Mouse (Mus musculus) embryonic facial prominence, embryonic 12.5 days (tissue): ENCODE measurements around the gene Tex52. TPM values are rescaled to one million over a fixed set of nuclear protein-coding genes. Genes with fewer than 3 reads are reported as not detected.

Source experiments
- ATAC-seq: fragments of 200-750 bp; cut with Nextera tagmentation; 2 replicates; pipeline ENCODE4 v1.8.0; 2017; ENCODE audit not compliant: insufficient number of reproducible peaks, insufficient read depth, low FRiP score, low TSS enrichment
- H3K27ac ChIP-seq: fragments of 300-500 bp; sonication (generic); 2 replicates; pipeline ENCODE4 v1.5.1; 2016; ENCODE audit warnings: mild to moderate bottlenecking
- H3K27me3 ChIP-seq: fragments of 300-500 bp; sonication (generic); 2 replicates; pipeline ENCODE4 v1.6.1; 2016; ENCODE audit warnings: mild to moderate bottlenecking, moderate library complexity
- H3K36me3 ChIP-seq: fragments of 300-500 bp; sonication (generic); 2 replicates; pipeline ENCODE4 v1.6.1; 2016; ENCODE audit warnings: mild to moderate bottlenecking
- H3K4me1 ChIP-seq: fragments of 300-500 bp; sonication (generic); 2 replicates; pipeline ENCODE4 v1.6.1; 2016
- H3K4me2 ChIP-seq: fragments of 300-500 bp; sonication (generic); replicated peaks from 2 replicates; pipeline ENCODE4 v1.6.1; 2016; ENCODE audit warnings: mild to moderate bottlenecking, moderate library complexity
- H3K4me3 ChIP-seq: fragments of 300-500 bp; sonication (generic); 2 replicates; pipeline ENCODE4 v1.5.1; 2016; ENCODE audit warnings: mild to moderate bottlenecking
- H3K9ac ChIP-seq: fragments of 300-500 bp; sonication (generic); 2 replicates; pipeline ENCODE4 v1.6.1; 2016; ENCODE audit warnings: mild to moderate bottlenecking, moderate library complexity
- H3K9me3 ChIP-seq: fragments of 300-500 bp; sonication (generic); 2 replicates; pipeline ENCODE4 v1.6.1; 2016; ENCODE audit warnings: mild to moderate bottlenecking, moderate library complexity
- WGBS: fragments of 180-500 bp; shearing (Covaris S2); methylation state at CpG from one replicate; pipeline ENCODE4 v1.1.7; 2016; 5-methylcytosine and 5-hydroxymethylcytosine counted together
- polyA plus RNA-seq: library from polyadenylated mRNA; unstranded; fragments of >200 nt; fragmentation: Nextera tagmentation; extraction: Ambion mirVana; gene quantifications from 2 replicates; pipeline ENCODE4 v1.2.1, GENCODE M21; 2016

The Tex52 gene
- polyA plus RNA-seq, 1 experiment from 2014 or later, result 0.42 TPM

GRCm38 (mm10) chr6:128383752-128384151 lies 8.5 kb downstream of the Tex52 start:
- H3K36me3 ChIP-seq, result no peaks in the 10 kb centered on the region
- H3K4me2 ChIP-seq, result no peak overlapping the region
- H3K9me3 ChIP-seq, result no peaks in the 10 kb centered on the region
- H3K27me3 ChIP-seq, result no peaks in the 10 kb centered on the region
- no peak overlapping the region for H3K9ac ChIP-seq
- H3K4me3 ChIP-seq, result no peak overlapping the region
- no peak overlapping the region for H3K27ac ChIP-seq
- no peaks in the 10 kb centered on the region for H3K4me1 ChIP-seq
- ATAC-seq, result no peak
- 60% methylated on average over 7 of the region's 7 CpGs for WGBS

- H3K4me1 ChIP-seq, result no peaks in the 10 kb centered on the region
- WGBS, result 77% methylated on average over 1 of the region's 1 CpGs
- H3K36me3 ChIP-seq, result no peaks in the 10 kb centered on the region
- H3K27me3 ChIP-seq, result no peaks in the 10 kb centered on the region
- no peak overlapping the region for H3K9ac ChIP-seq
- no peak for ATAC-seq
- H3K9me3 ChIP-seq, result no peaks in the 10 kb centered on the region
- no peak overlapping the region for H3K27ac ChIP-seq
- no peak overlapping the region for H3K4me2 ChIP-seq
- H3K4me3 ChIP-seq, result no peak overlapping the region
These were observed 9.8 kb downstream of the Tex52 start for GRCm38 (mm10) chr6:128385026-128385425.

DNA sequence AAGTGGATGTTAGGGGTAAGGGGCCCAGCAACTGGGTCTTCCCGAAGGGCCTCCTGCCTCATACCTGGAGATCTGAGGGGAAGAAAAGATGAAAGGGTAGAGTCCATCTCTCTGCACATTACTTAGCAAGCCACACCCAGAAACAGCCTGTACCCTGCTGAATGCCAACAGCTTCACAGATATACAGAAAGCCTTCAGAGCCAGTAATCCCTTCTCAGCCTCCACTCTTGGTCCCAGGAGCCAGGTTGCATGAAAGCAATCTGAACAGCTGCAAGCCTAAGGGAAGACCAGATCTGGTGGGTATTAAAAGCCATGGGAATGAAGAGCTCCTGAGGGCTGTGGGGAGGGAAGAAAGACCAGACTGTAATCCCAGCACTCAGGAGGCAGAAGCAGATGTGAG lies 13.9 kb downstream of the Tex52 start:
- H3K4me2 ChIP-seq, result no peak overlapping the region
- no peaks in the 10 kb centered on the region for H3K9me3 ChIP-seq
- ATAC-seq, result no peak
- H3K27me3 ChIP-seq, result no peaks in the 10 kb centered on the region
- H3K27ac ChIP-seq, result no peak overlapping the region
- H3K4me3 ChIP-seq, result no peak overlapping the region
- no peaks in the 10 kb centered on the region for H3K36me3 ChIP-seq
- 74% methylated on average over 1 of the region's 1 CpGs for WGBS
- no peaks in the 10 kb centered on the region for H3K4me1 ChIP-seq
- H3K9ac ChIP-seq, result no peak overlapping the region

GRCm38 (mm10) chr6:128390683-128391082 lies 15.4 kb downstream of the Tex52 start:
- Histone ChIP-seq H3K4me2 (no peak overlapping the region), H3K4me1 (no peaks in the 10 kb centered on the region), H3K27me3 (no peaks in the 10 kb centered on the region), H3K36me3 (no peaks in the 10 kb centered on the region), H3K9ac (no peak overlapping the region), H3K9me3 (no peaks in the 10 kb centered on the region), H3K4me3 (no peak overlapping the region), H3K27ac (no peak overlapping the region)
- ATAC-seq, result no peak
- 55% methylated on average over 1 of the region's 1 CpGs for WGBS

- 74% methylated on average over 7 of the region's 7 CpGs for WGBS
- Histone ChIP-seq H3K9me3 (no peaks in the 10 kb centered on the region), H3K36me3 (no peaks in the 10 kb centered on the region), H3K4me2 (no peak overlapping the region), H3K9ac (no peak overlapping the region), H3K4me3 (no peak overlapping the region), H3K4me1 (0 out of 2 replicates have a peak, but pooled peaks cover 4% of the 10 kb centered on the region), H3K27me3 (no peaks in the 10 kb centered on the region), H3K27ac (no peak overlapping the region)
- ATAC-seq, result no peak
These were observed 22.5 kb downstream of the Tex52 start for GRCm38 (mm10) chr6:128397574-128398261.

- H3K9ac ChIP-seq, result peak within 1 kb of the TSS; percentile 16; the same call in 1 of the 2 replicates
- H3K9me3 ChIP-seq, result no peaks in the 10 kb centered on the region
- H3K27ac ChIP-seq, result peak within 1 kb of the TSS; percentile 23; the same call in 1 of the 2 replicates
- H3K4me2 ChIP-seq, result peak within 1 kb of the TSS; percentile 33
- no peak for ATAC-seq
- no peak within 1 kb of the TSS for H3K4me3 ChIP-seq
- no peaks in the 10 kb centered on the region for H3K27me3 ChIP-seq
- H3K4me1 ChIP-seq, result 0 out of 2 replicates have a peak, but pooled peaks cover 4% of the 10 kb centered on the region
- 70% methylated on average over 3 of the region's 3 CpGs for WGBS
- no peaks in the 10 kb centered on the region for H3K36me3 ChIP-seq
These were observed 23.7 kb downstream of the Tex52 start, which contains the start of gene Nrip2 for GRCm38 (mm10) chr6:128398996-128399395. TSS of gene Nrip2 (plus strand) at chr6:128399296.

DNA sequence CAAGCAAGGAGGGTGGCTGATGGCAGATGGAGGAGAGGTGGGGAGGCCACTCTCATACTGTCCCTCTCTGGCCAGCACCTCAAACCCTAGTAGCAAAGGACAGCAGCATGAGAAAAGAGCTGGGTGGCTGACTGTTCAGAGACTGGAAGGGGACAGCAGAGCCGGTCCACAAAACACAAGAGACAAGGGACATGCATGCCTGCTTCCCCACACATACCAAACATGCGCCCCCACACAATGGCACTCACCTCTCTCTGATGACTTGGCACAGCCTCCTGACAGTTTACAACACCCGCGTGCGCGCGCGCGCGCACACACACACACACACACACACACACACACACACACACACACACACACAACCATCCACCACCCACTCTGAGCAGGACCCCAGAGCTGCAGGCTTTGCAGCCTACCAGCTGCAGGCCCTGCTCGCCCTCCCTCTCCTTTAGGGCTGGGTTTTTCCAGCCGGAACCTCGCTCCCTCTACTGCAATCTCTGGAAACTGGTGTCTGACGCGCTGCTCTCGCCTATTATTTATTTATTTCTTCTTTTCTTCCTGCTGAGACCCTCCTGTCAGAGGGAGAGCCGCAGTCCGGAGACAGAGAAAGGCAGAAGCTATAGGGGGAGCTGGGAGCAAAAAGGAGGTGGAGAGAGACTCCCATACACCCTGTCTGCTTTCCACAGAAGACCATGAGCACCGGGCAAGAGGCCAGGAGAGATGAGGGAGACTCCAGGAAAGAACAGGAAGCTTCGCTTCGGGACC lies 24.3 kb downstream of the Tex52 start:
- no peaks in the 10 kb centered on the region for H3K36me3 ChIP-seq
- H3K27ac ChIP-seq, result peak overlapping the region; percentile 23; the same call in 1 of the 2 replicates
- 0 out of 2 replicates have a peak, but pooled peaks cover 4% of the 10 kb centered on the region for H3K4me1 ChIP-seq
- no peak overlapping the region for H3K4me3 ChIP-seq
- no peaks in the 10 kb centered on the region for H3K9me3 ChIP-seq
- peak overlapping the region; percentile 16; the same call in 1 of the 2 replicates for H3K9ac ChIP-seq
- H3K4me2 ChIP-seq, result peak overlapping the region; percentile 33
- no peaks in the 10 kb centered on the region for H3K27me3 ChIP-seq
- ATAC-seq, result peak; percentile 80
- WGBS, result 34% methylated on average over 16 of the region's 21 CpGs

- Histone ChIP-seq H3K9me3 (no peaks in the 10 kb centered on the region), H3K4me1 (no peaks in the 10 kb centered on the region), H3K4me2 (no peak overlapping the region), H3K9ac (no peak overlapping the region), H3K36me3 (peaks cover 24% of the 10 kb centered on the region), H3K27ac (no peak overlapping the region), H3K4me3 (no peak overlapping the region), H3K27me3 (no peaks in the 10 kb centered on the region)
- no peak for ATAC-seq
- WGBS, result 56% methylated on average over 5 of the region's 5 CpGs
These were observed 29.5 kb downstream of the Tex52 start for GRCm38 (mm10) chr6:128404708-128405107.

- Histone ChIP-seq H3K9me3 (no peaks in the 10 kb centered on the region), H3K36me3 (peaks cover 54% of the 10 kb centered on the region), H3K4me1 (no peaks in the 10 kb centered on the region), H3K4me3 (no peak overlapping the region), H3K9ac (no peak overlapping the region), H3K27ac (no peak overlapping the region), H3K27me3 (no peaks in the 10 kb centered on the region), H3K4me2 (no peak overlapping the region)
- ATAC-seq, result no peak
- WGBS, result 86% methylated on average over 7 of the region's 7 CpGs
These were observed 33.4 kb downstream of the Tex52 start for GRCm38 (mm10) chr6:128408544-128409125.

DNA sequence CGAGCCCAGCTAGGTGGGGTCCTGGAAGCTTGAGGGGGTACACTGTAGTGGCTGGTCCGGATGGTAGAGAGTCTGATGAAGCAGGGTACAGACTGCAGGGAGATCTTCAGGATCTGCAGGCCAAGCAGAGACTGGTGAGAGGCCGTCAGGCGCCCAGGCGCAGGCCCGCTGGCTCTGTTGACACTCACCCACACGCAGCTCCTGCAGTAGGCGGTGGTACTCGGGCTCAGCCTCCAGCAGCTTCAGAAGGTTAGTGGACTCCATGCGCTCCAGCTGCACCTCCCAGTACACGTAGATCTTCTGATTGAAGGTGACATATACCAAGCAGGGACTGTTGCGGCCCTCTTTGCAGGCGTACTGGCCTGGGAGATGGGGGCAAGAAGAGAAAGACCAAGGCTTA lies 35.0 kb downstream of the Tex52 start:
- no peak for ATAC-seq
- no peaks in the 10 kb centered on the region for H3K9me3 ChIP-seq
- no peak overlapping the region for H3K4me2 ChIP-seq
- H3K4me3 ChIP-seq, result no peak overlapping the region
- 94% methylated on average over 13 of the region's 13 CpGs for WGBS
- no peak overlapping the region for H3K9ac ChIP-seq
- no peaks in the 10 kb centered on the region for H3K4me1 ChIP-seq
- peaks cover 54% of the 10 kb centered on the region for H3K36me3 ChIP-seq
- no peaks in the 10 kb centered on the region for H3K27me3 ChIP-seq
- no peak overlapping the region for H3K27ac ChIP-seq

GRCm38 (mm10) chr6:128411115-128411514 lies 35.9 kb downstream of the Tex52 start:
- Histone ChIP-seq H3K4me2 (no peak overlapping the region), H3K9ac (no peak overlapping the region), H3K4me3 (no peak overlapping the region), H3K4me1 (no peaks in the 10 kb centered on the region), H3K27me3 (no peaks in the 10 kb centered on the region), H3K36me3 (peaks cover 59% of the 10 kb centered on the region), H3K27ac (no peak overlapping the region), H3K9me3 (no peaks in the 10 kb centered on the region)
- no peak for ATAC-seq
- 16% methylated on average over 3 of the region's 3 CpGs for WGBS

DNA sequence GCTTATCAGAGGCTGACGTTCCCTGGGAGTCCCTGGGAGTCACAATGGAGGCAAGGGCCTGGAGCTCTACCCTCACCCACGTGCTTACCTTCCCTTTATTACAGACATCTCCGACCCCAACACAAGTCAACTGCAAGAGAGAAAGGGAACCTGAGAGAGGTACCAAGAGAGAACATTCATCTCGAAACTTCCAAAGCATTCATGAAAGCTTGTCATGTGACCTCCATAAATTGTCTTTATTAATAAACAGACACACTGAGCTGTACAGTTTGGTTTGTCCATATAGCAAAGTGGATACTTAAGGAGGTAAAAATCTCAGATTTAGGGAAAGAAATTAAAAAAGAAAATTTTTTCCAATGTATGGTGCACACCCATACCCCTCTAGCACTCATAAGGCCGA lies 40.9 kb downstream of the Tex52 start:
- 91% methylated on average over 5 of the region's 5 CpGs for WGBS
- peaks cover 23% of the 10 kb centered on the region for H3K36me3 ChIP-seq

More for the DNA sequence above, 40.9 kb downstream of the Tex52 start:
- no peaks in the 10 kb centered on the region for H3K27me3 ChIP-seq
- no peak overlapping the region for H3K4me2 ChIP-seq
- no peaks in the 10 kb centered on the region for H3K9me3 ChIP-seq
- ATAC-seq, result no peak
- H3K4me1 ChIP-seq, result no peaks in the 10 kb centered on the region
- H3K4me3 ChIP-seq, result no peak overlapping the region
- H3K27ac ChIP-seq, result no peak overlapping the region
- no peak overlapping the region for H3K9ac ChIP-seq
